ENCODE assay signal across 21 mouse cellular contexts in the genomic region with DNA sequence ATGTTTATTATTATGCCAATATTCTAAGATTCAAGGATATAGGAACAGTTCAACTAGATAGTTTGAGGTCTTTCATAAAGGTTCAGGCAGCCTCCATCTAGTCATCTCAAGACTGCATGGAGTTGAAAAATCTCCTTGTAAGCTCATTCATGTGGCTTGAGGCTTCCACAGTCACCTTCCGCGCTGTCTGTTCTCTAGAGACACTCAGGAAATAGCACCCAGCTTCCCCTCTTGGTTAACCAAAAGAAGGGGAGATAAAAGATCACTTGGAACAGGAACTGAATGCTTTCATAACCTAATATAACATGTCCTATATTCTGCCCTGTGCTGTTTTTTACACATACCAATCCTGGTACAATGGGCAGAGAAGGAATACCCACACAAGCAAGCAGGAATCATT.
DNase-seq lines count a peak whose midpoint lies in the region; ATAC-seq and TF ChIP-seq lines count a peak whose summit lies in the region.
"Had no signal": no experiment of that assay in that cellular context is flagged by ENCODE, and none has a peak within 500 bp of the region (broad histone marks: within the 10 kb centered on the region; RNA-seq: fewer than 3 reads in every experiment).

No protein-coding gene starts in this region.

- H3K4me1 ChIP-seq in heart, embryonic 12.5 days (replicated peaks): no peaks in the 10 kb centered on the region
- H3K4me1 ChIP-seq in cerebellum, adult 2 months (ENCODE audit: control insufficient read depth, insufficient read depth, low read length): no peaks in the 10 kb centered on the region
- H3K4me1 ChIP-seq: embryonic facial prominence, embryonic 10.5 days; embryonic facial prominence, embryonic 12.5 days had no signal

- H3K27ac ChIP-seq in heart, embryonic 12.5 days (ENCODE audit: poor library complexity, severe bottlenecking): no peak overlapping the region
- H3K27ac ChIP-seq in cerebellum, adult 2 months (ENCODE audit: insufficient read depth, low read length): no peak overlapping the region
- H3K27ac ChIP-seq: embryonic facial prominence, embryonic 10.5 days; embryonic facial prominence, embryonic 12.5 days; forebrain, embryonic 13.5 days; forebrain, embryonic 15.5 days had no signal

- ATAC-seq in common myeloid progenitor, adult 5-6 weeks (replicated peaks; ENCODE audit: low read depth, poor library complexity, severe bottlenecking): peak; percentile 90
- peak; percentile 50 to 53; a peak in 3 of 4 replicates for ATAC-seq in hematopoietic stem cell, adult 5-6 weeks (replicated peaks in 1 of 2; ENCODE audit: insufficient read depth in 1 of 2, low FRiP score in 2 of 2, low TSS enrichment in 1 of 2, low read depth in 1 of 2, poor library complexity in 2 of 2, severe bottlenecking in 2 of 2)
- ATAC-seq in megakaryocyte progenitor cell, adult 5-6 weeks (replicated peaks; ENCODE audit: poor library complexity): peak; percentile 75
- ATAC-seq in heart, embryonic 12.5 days (ENCODE audit: insufficient number of reproducible peaks, low FRiP score): no peak
- ATAC-seq: forebrain, embryonic 13.5 days; forebrain, embryonic 15.5 days; forebrain, postnatal 0 days had no signal

- no peaks in the 10 kb centered on the region for H3K36me3 ChIP-seq in heart, embryonic 12.5 days
- H3K36me3 ChIP-seq: embryonic facial prominence, embryonic 10.5 days; embryonic facial prominence, embryonic 12.5 days; forebrain, embryonic 15.5 days had no signal

- TF ChIP-seq CTCF in cerebellum, adult 2 months (IDR thresholded peaks at IDR 0.05; ENCODE audit: borderline replicate concordance, insufficient read depth, low read depth, low read length): no peak

- no peak overlapping the region for H3K4me2 ChIP-seq in heart, embryonic 12.5 days
- H3K4me2 ChIP-seq: embryonic facial prominence, embryonic 12.5 days; forebrain, embryonic 13.5 days; forebrain, embryonic 15.5 days had no signal

- no peak overlapping the region for H3K9ac ChIP-seq in heart, embryonic 12.5 days
- H3K9ac ChIP-seq: embryonic facial prominence, embryonic 12.5 days; forebrain, embryonic 13.5 days; forebrain, embryonic 15.5 days; forebrain, postnatal 0 days had no signal

- peaks cover 2% of the 10 kb centered on the region; the same call in 1 of the 2 replicates for H3K9me3 ChIP-seq in heart, embryonic 12.5 days (replicated peaks)
- H3K9me3 ChIP-seq: forebrain, embryonic 13.5 days; forebrain, embryonic 15.5 days had no signal

- no peak overlapping the region for H3K4me3 ChIP-seq in heart, embryonic 12.5 days
- no peak overlapping the region for H3K4me3 ChIP-seq in cerebellum, adult 2 months (replicated peaks; ENCODE audit: insufficient read depth, low read depth, low read length)
- H3K4me3 ChIP-seq: embryonic facial prominence, embryonic 10.5 days; embryonic facial prominence, embryonic 12.5 days; forebrain, embryonic 13.5 days; forebrain, embryonic 15.5 days had no signal

- DNase-seq in thymus, postnatal 0 days (ENCODE audit: low spot score): peak; percentile 10
- no peak for DNase-seq in thymus, postnatal 36 days
- no peak for DNase-seq in adrenal gland, adult (ENCODE audit: inconsistent age in 2 of 2, low spot score in 1 of 2)
- no peak for DNase-seq in cerebellum, adult 2 months
- DNase-seq: adrenal gland, adult 8-10 months; adrenal gland, postnatal 14 days; adrenal gland, postnatal 36 days; cerebellum, adult 11 months; cerebellum, adult 8-10 months; cerebellum, adult 9-11 months; cerebellum, postnatal 14 days; cerebellum, postnatal 36 days; forebrain, postnatal 0 days had no signal

- no peak for TF ChIP-seq POLR2A in cerebellum, adult 2 months (IDR thresholded peaks at IDR 0.05; ENCODE audit: borderline replicate concordance, insufficient read depth, low read length)

- H3K27me3 ChIP-seq in heart, embryonic 12.5 days (replicated peaks): no peaks in the 10 kb centered on the region
- no peaks in the 10 kb centered on the region for H3K27me3 ChIP-seq in cerebellum, adult 2 months (ENCODE audit: control insufficient read depth, insufficient read depth, low read length)
- H3K27me3 ChIP-seq: embryonic facial prominence, embryonic 12.5 days; forebrain, embryonic 13.5 days; forebrain, embryonic 15.5 days had no signal

- 84% methylated on average over 2 of the region's 2 CpGs for WGBS in heart, embryonic 12.5 days
- WGBS in cerebellum, adult 2 months: 94% methylated on average over 2 of the region's 2 CpGs
